Mouse (Mus musculus) ES-E14 (cell line): ENCODE measurements around the gene Herc2.

Experiments
- CHD2 ChIP-seq: IDR thresholded peaks from 2 replicates; pipeline ENCODE4 v1.6.1; 2014; ENCODE audit warnings: mild to moderate bottlenecking, low read depth, low read length, inconsistent platforms
- MAFK ChIP-seq: IDR thresholded peaks from 2 replicates; pipeline ENCODE4 v1.6.1; 2014; ENCODE audit warnings: mild to moderate bottlenecking, low read depth, low read length, inconsistent platforms; ENCODE audit not compliant: insufficient read depth
- ZC3H11A ChIP-seq: IDR thresholded peaks from 2 replicates; pipeline ENCODE4 v1.6.1; 2012; ENCODE audit warnings: low read depth, mild to moderate bottlenecking, inconsistent platforms, low read length, borderline replicate concordance

- no peak for TF ChIP-seq ZC3H11A
- no peak for TF ChIP-seq MAFK
- no peak for TF ChIP-seq CHD2
Measured at GRCm38 (mm10) chr7:56023586-56023985, 26.4 kb upstream of the Herc2 start.
